Mouse (Mus musculus): ENCODE results near the gene Poglut1.

GRCm38 (mm10) chr16:38596099-38596498 lies 46.0 kb upstream of the Poglut1 start:
- no peak for TF ChIP-seq CTCF (IDR thresholded peaks at IDR 0.05; ENCODE audit: low read depth)
- TF ChIP-seq EP300 (IDR thresholded peaks at IDR 0.05; ENCODE audit: low read depth), result no peak
